Mouse (Mus musculus) layer of hippocampus, adult 2 months (tissue): ENCODE data around the gene Ugt1a1. TPM values are rescaled to one million over a fixed set of nuclear protein-coding genes. Genes with fewer than 3 reads are reported as not detected.

Experiments used
- DNase-seq, 2 experiments: peaks; one replicate each; pipeline ENCODE4 v3.0.0; 2022; ENCODE audit warnings: low spot score in 2 of 2
- H3K27ac ChIP-seq: fragments of 200-600 bp; 2 replicates; pipeline ENCODE4 v1.8.1; 2022
- H3K4me3 ChIP-seq: fragments of 200-600 bp; 2 replicates; pipeline ENCODE4 v1.8.1; 2022; ENCODE audit warnings: mild to moderate bottlenecking
- CTCF ChIP-seq: fragments of 200-600 bp; conservative IDR thresholded peaks from 2 replicates; pipeline ENCODE4 v1.8.1; 2022; ENCODE audit warnings: antibody characterized with exemption, mild to moderate bottlenecking, moderate library complexity
- total RNA-seq, 2 experiments: library from RNA; stranded (reverse); gene quantifications; 2 replicates each; pipeline ENCODE4 v1.2.3; 2021

The Ugt1a1 gene
- total RNA-seq, 2 experiments from 2014 or later = not detected

GRCm38 (mm10) chr1:88232664-88233380 lies 21.1 kb downstream of the Ugt1a1 start:
- H3K4me3 ChIP-seq = no peak overlapping the region
- DNase-seq = no peak
- no peak overlapping the region for H3K27ac ChIP-seq
- TF ChIP-seq CTCF = no peak

GRCm38 (mm10) chr1:88233421-88234247 lies 21.9 kb downstream of the Ugt1a1 start:
- TF ChIP-seq CTCF = no peak
- DNase-seq = no peak
- Histone ChIP-seq H3K27ac (no peak overlapping the region), H3K4me3 (no peak overlapping the region)

GRCm38 (mm10) chr1:88234248-88234610 lies 22.5 kb downstream of the Ugt1a1 start:
- H3K27ac ChIP-seq = no peak overlapping the region
- no peak for DNase-seq
- H3K4me3 ChIP-seq = no peak overlapping the region
- TF ChIP-seq CTCF = no peak

- no peak for TF ChIP-seq CTCF
- Histone ChIP-seq H3K4me3 (no peak overlapping the region), H3K27ac (no peak overlapping the region)
- DNase-seq = no peak
Measured at GRCm38 (mm10) chr1:88234646-88235045, 22.9 kb downstream of the Ugt1a1 start.

GRCm38 (mm10) chr1:88235046-88235893 lies 23.5 kb downstream of the Ugt1a1 start:
- no peak for DNase-seq
- TF ChIP-seq CTCF = no peak
- Histone ChIP-seq H3K4me3 (no peak overlapping the region), H3K27ac (no peak overlapping the region)

GRCm38 (mm10) chr1:88235894-88236415 lies 24.2 kb downstream of the Ugt1a1 start:
- no peak overlapping the region for H3K27ac ChIP-seq
- no peak for TF ChIP-seq CTCF
- H3K4me3 ChIP-seq = no peak overlapping the region
- no peak for DNase-seq

GRCm38 (mm10) chr1:88237311-88237710 lies 25.6 kb downstream of the Ugt1a1 start:
- H3K27ac ChIP-seq = no peak overlapping the region
- no peak for TF ChIP-seq CTCF

GRCm38 (mm10) chr1:88238771-88239170 lies 27.0 kb downstream of the Ugt1a1 start:
- Histone ChIP-seq H3K4me3 (no peak overlapping the region), H3K27ac (no peak overlapping the region)
- TF ChIP-seq CTCF = no peak
- no peak for DNase-seq

More at GRCm38 (mm10) chr1:88237311-88237710, 25.6 kb downstream of the Ugt1a1 start:
- no peak overlapping the region for H3K4me3 ChIP-seq
- DNase-seq = no peak

GRCm38 (mm10) chr1:88240072-88240471 lies 28.3 kb downstream of the Ugt1a1 start:
- DNase-seq = no peak
- Histone ChIP-seq H3K4me3 (no peak overlapping the region), H3K27ac (no peak overlapping the region)
- no peak for TF ChIP-seq CTCF

GRCm38 (mm10) chr1:88240579-88240978 lies 28.8 kb downstream of the Ugt1a1 start:
- Histone ChIP-seq H3K4me3 (no peak overlapping the region), H3K27ac (no peak overlapping the region)
- DNase-seq = no peak
- no peak for TF ChIP-seq CTCF

- TF ChIP-seq CTCF = no peak
- DNase-seq = no peak
- no peak overlapping the region for H3K27ac ChIP-seq
- H3K4me3 ChIP-seq = no peak overlapping the region
Measured at GRCm38 (mm10) chr1:88243861-88244260, 32.1 kb downstream of the Ugt1a1 start.

GRCm38 (mm10) chr1:88245881-88246280 lies 34.1 kb downstream of the Ugt1a1 start:
- Histone ChIP-seq H3K27ac (no peak overlapping the region), H3K4me3 (no peak overlapping the region)
- no peak for DNase-seq
- TF ChIP-seq CTCF = no peak

- no peak for TF ChIP-seq CTCF
- no peak overlapping the region for H3K27ac ChIP-seq
- no peak overlapping the region for H3K4me3 ChIP-seq
- no peak for DNase-seq
Measured at GRCm38 (mm10) chr1:88246386-88246785, 34.6 kb downstream of the Ugt1a1 start.
